In the genomic region with DNA sequence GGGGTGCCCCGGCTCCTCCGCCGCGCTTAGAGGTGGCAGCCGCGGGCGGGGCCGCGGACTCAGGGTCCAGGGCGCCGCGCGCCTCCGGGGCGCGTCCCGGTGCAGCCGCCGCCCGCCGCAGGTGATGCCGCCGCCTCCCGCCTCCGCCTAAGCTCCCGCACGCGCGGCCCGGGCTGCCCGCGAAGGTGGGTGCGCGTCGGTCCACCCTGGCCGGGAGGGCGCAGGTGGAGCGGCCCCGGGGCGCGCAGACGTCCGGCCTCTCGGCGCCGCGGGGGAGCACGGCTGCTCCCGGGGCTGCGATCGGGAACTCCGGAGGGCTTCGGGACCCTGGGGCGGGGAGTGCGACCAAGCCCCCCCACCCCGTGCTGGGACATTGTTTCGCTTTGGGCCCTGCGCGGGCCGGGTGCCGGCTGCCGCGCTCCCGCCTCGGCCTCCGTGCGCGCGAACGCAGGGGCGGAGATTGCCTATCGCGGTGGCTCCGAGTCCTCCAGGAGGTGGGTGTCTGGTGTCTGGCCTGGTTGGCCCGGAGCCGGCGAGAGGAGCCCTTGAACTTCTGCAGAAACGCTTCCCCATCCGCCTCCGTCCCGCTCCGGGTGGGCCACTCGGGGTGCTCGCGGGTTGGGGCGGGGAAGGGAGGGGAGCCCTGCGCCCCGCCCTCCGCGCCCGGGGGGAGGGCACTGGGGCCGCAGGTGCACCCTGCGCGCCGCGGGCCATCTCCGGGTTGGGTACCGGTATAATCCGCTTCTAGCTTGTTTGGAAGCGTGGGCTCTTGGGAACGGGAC, we compare ENCODE assay signal across 8 mouse cellular contexts. TPM values are rescaled to one million over a fixed set of nuclear protein-coding genes. Genes with fewer than 3 reads are reported as not detected.
DNase-seq lines count a peak whose midpoint lies in the region; ATAC-seq lines count a peak whose summit lies in the region.

No protein-coding gene starts in this region.

- intact Hi-C loops in gastrocnemius, postnatal 14 days (cut with DNase I; ENCODE audit: low total_unique reads) = no loop called here
- intact Hi-C loops in left cerebral cortex, postnatal 25 days (cut with DNase I) = no loop called here

- peak; percentile 83 to 85 for DNase-seq in adrenal gland, adult 18-20 months (ENCODE audit: low spot score in 2 of 2)
- DNase-seq in embryo, embryonic 10.5 days (ENCODE audit: low spot score) = peak; percentile 82
- peak; percentile 77 for DNase-seq in gastrocnemius, postnatal 14 days
- DNase-seq in left cerebral cortex, postnatal 25 days (ENCODE audit: low spot score in 2 of 2) = peak; percentile 69 to 76
- DNase-seq in right cerebral cortex, postnatal 10 days (ENCODE audit: low spot score in 2 of 2) = peak; percentile 82 to 83
- DNase-seq in urinary bladder, postnatal 36 days (ENCODE audit: low spot score in 2 of 2) = peak; percentile 62 to 74

- ATAC-seq in inflammation-experienced regulatory T-cells, adult 6 months = peak; percentile 60
- ATAC-seq in megakaryocyte-erythroid progenitor cell, adult 5-6 weeks (replicated peaks; ENCODE audit: low FRiP score, low TSS enrichment, poor library complexity, severe bottlenecking) = peak; percentile 64

RNA-seq across cellular contexts. Expression of a gene that starts 0.5 kb away (rescaled TPM):
- 100 to 1,000 TPM in 1 of 2 experiments, 10 to 100 TPM in 1; 81.3 to 105 TPM for total RNA-seq in adrenal gland, adult 18-20 months (2021)
- total RNA-seq in gastrocnemius, postnatal 14 days (2021) = 1 to 10 TPM; 8.0 to 8.5 TPM
- 10 to 100 TPM; 11.8 to 28.4 (median 26.5) TPM for polyA plus RNA-seq in inflammation-experienced regulatory T-cells, adult 6 months (2017; shearing (Covaris generic))
- 10 to 100 TPM; 35.1 to 35.4 TPM for total RNA-seq in left cerebral cortex, postnatal 25 days (2021)
- total RNA-seq in megakaryocyte-erythroid progenitor cell, adult 5-6 weeks (2014; fragmentation: Nextera tagmentation) = 26.5 and 30.9 TPM in 2 replicates
- total RNA-seq in megakaryocyte-erythroid progenitor cell, adult 5-6 weeks (2017) = 8.1 and 11.3 TPM in 2 replicates

Comparison
In these comparisons a context has a peak if more than half of its experiments do, and no peak if none do; other contexts are left out.
1. Peak in every context shown above with its lines: DNase-seq and ATAC-seq.